Mouse (Mus musculus) liver, postnatal 0 days (tissue): ENCODE measurements around the gene Vsig10. TPM values are rescaled to one million over a fixed set of nuclear protein-coding genes. Genes with fewer than 3 reads are reported as not detected.

Source experiments
- ATAC-seq: fragments of 200-750 bp; cut with Nextera tagmentation; 2 replicates; pipeline ENCODE4 v1.8.0; 2017; ENCODE audit warnings: mild to moderate bottlenecking, moderate library complexity
- DNase-seq: peaks from one replicate; pipeline ENCODE4 v3.0.0-alpha.2; 2016
- H3K27ac ChIP-seq: fragments of 300-500 bp; sonication (generic); 2 replicates; pipeline ENCODE4 v1.5.1; 2014; ENCODE audit warnings: antibody characterized with exemption, moderate library complexity, mild to moderate bottlenecking, low read depth
- H3K27me3 ChIP-seq: fragments of 300-500 bp; sonication (generic); 2 replicates; pipeline ENCODE4 v1.6.1; 2014; ENCODE audit warnings: low read length, control low read depth, mixed read lengths; ENCODE audit not compliant: insufficient read depth
- H3K36me3 ChIP-seq: fragments of 300-500 bp; sonication (generic); replicated peaks from 2 replicates; pipeline ENCODE4 v1.6.1; 2014; ENCODE audit warnings: mild to moderate bottlenecking, control low read depth, low read length, moderate library complexity, mixed read lengths; ENCODE audit not compliant: insufficient read depth
- H3K4me1 ChIP-seq: fragments of 300-500 bp; sonication (generic); 2 replicates; pipeline ENCODE4 v1.6.1; 2014; ENCODE audit warnings: antibody characterized with exemption, mild to moderate bottlenecking, control low read depth; ENCODE audit not compliant: insufficient read depth
- H3K4me2 ChIP-seq: fragments of 300-500 bp; sonication (generic); 2 replicates; pipeline ENCODE4 v1.6.1; 2014; ENCODE audit warnings: low read depth, mild to moderate bottlenecking, low read length, moderate library complexity, mixed read lengths
- H3K4me3 ChIP-seq: fragments of 300-500 bp; sonication (generic); 2 replicates; pipeline ENCODE4 v1.5.1; 2014; ENCODE audit warnings: low read depth, low read length
- H3K9ac ChIP-seq: fragments of 300-500 bp; sonication (generic); replicated peaks from 2 replicates; pipeline ENCODE4 v1.6.1; 2014; ENCODE audit warnings: mild to moderate bottlenecking, moderate library complexity
- H3K9me3 ChIP-seq: fragments of 300-500 bp; sonication (generic); 2 replicates; pipeline ENCODE4 v1.6.1; 2016; ENCODE audit warnings: mild to moderate bottlenecking, control low read depth, low read length, mixed read lengths
- CTCF ChIP-seq: sonication (generic); IDR thresholded peaks from 2 replicates; pipeline ENCODE4 v1.5.1; 2016; ENCODE audit warnings: antibody characterized with exemption, low read depth
- EP300 ChIP-seq: IDR thresholded peaks from 2 replicates; pipeline ENCODE4 v1.6.1; 2016; ENCODE audit warnings: antibody characterized with exemption, low read depth, mild to moderate bottlenecking
- WGBS: fragments of 180-500 bp; shearing (Covaris S2); extraction: QIAGEN DNeasy Blood & Tissue Kit; methylation state at CpG from one replicate; pipeline ENCODE4 v1.1.7; 2014; ENCODE audit not compliant: insufficient replicate concordance; 5-methylcytosine and 5-hydroxymethylcytosine counted together
- polyA plus RNA-seq: library from polyadenylated mRNA; unstranded; fragments of >200 nt; fragmentation: Nextera tagmentation; extraction: Ambion mirVana; gene quantifications from 2 replicates; pipeline ENCODE4 v1.2.1, GENCODE M21; 2015

Gene Vsig10
- polyA plus RNA-seq, 1 experiment from 2014 or later = 2.9 TPM

GRCm38 (mm10) chr5:117359497-117360227, 40.8 kb downstream of the Vsig10 start:
- no peak for TF ChIP-seq EP300
- no peak for TF ChIP-seq CTCF
- DNase-seq (no peak), ATAC-seq (no peak)
- Histone ChIP-seq H3K4me1 (peaks cover 39% of the 10 kb centered on the region), H3K4me3 (no peak overlapping the region), H3K9ac (no peak overlapping the region), H3K36me3 (peaks cover 3% of the 10 kb centered on the region; the same call in 1 of the 2 replicates), H3K9me3 (no peaks in the 10 kb centered on the region), H3K27ac (peak overlapping the region; percentile 92), H3K27me3 (no peaks in the 10 kb centered on the region), H3K4me2 (peak overlapping the region; percentile 36; the same call in 1 of the 2 replicates)
- 31% methylated on average over 7 of the region's 7 CpGs for WGBS

- TF ChIP-seq CTCF = no peak
- no peak for TF ChIP-seq EP300
- Histone ChIP-seq H3K9me3 (no peaks in the 10 kb centered on the region), H3K9ac (no peak overlapping the region), H3K4me3 (no peak overlapping the region), H3K36me3 (peaks cover 9% of the 10 kb centered on the region; the same call in 1 of the 2 replicates), H3K4me1 (peaks cover 40% of the 10 kb centered on the region), H3K27ac (peak overlapping the region; percentile 92), H3K27me3 (no peaks in the 10 kb centered on the region), H3K4me2 (peak overlapping the region; percentile 36; the same call in 1 of the 2 replicates)
- 70% methylated on average over 13 of the region's 13 CpGs for WGBS
- DNase-seq (no peak), ATAC-seq (no peak)
Observed at GRCm38 (mm10) chr5:117360228-117360515, 41.3 kb downstream of the Vsig10 start.

GRCm38 (mm10) chr5:117360631-117361541, 42.0 kb downstream of the Vsig10 start:
- TF ChIP-seq CTCF (no peak), EP300 (no peak)
- Histone ChIP-seq H3K36me3 (peaks cover 10% of the 10 kb centered on the region; the same call in 1 of the 2 replicates), H3K4me2 (peak overlapping the region; percentile 53), H3K9ac (peak overlapping the region; percentile 40), H3K4me3 (no peak overlapping the region), H3K4me1 (peaks cover 41% of the 10 kb centered on the region), H3K27ac (peak overlapping the region; percentile 92), H3K9me3 (no peaks in the 10 kb centered on the region), H3K27me3 (no peaks in the 10 kb centered on the region)
- peak; percentile 57 for ATAC-seq
- WGBS = 31% methylated on average over 13 of the region's 13 CpGs
- peak; percentile 62 for DNase-seq

GRCm38 (mm10) chr5:117361590-117361989, 42.7 kb downstream of the Vsig10 start:
- Histone ChIP-seq H3K27me3 (no peaks in the 10 kb centered on the region), H3K4me1 (peaks cover 35% of the 10 kb centered on the region), H3K27ac (peak overlapping the region; percentile 92), H3K9me3 (no peaks in the 10 kb centered on the region), H3K4me2 (no peak overlapping the region), H3K9ac (no peak overlapping the region), H3K36me3 (peaks cover 10% of the 10 kb centered on the region; the same call in 1 of the 2 replicates), H3K4me3 (no peak overlapping the region)
- DNase-seq (no peak), ATAC-seq (no peak)
- WGBS = 87% methylated on average over 4 of the region's 4 CpGs
- no peak for TF ChIP-seq EP300
- TF ChIP-seq CTCF = no peak

- H3K36me3 ChIP-seq = peaks cover 10% of the 10 kb centered on the region; the same call in 1 of the 2 replicates
- no peak for DNase-seq
- peak overlapping the region; percentile 37; the same call in 1 of the 2 replicates for H3K9ac ChIP-seq
- no peaks in the 10 kb centered on the region for H3K9me3 ChIP-seq
- no peaks in the 10 kb centered on the region for H3K27me3 ChIP-seq
- ATAC-seq = no peak
- no peak for TF ChIP-seq EP300
- TF ChIP-seq CTCF = no peak
- H3K4me3 ChIP-seq = no peak overlapping the region
- WGBS = 51% methylated on average over 15 of the region's 15 CpGs
- peak overlapping the region; percentile 31 for H3K27ac ChIP-seq
- H3K4me1 ChIP-seq = peaks cover 32% of the 10 kb centered on the region
- H3K4me2 ChIP-seq = no peak overlapping the region
Observed at GRCm38 (mm10) chr5:117363066-117363782, 44.3 kb downstream of the Vsig10 start.
